Mouse (Mus musculus): ENCODE measurements around the gene Cpsf4.
"Not testable (repeated sequence)": the region's sequence is repeated elsewhere in the genome, so short reads cannot be mapped to it uniquely, and the experiment has no call there.

The Cpsf4 gene

GRCm38 (mm10) chr5:145178461-145178980 lies 11.5 kb downstream of the Cpsf4 start:
- no peak for DNase-seq (ENCODE audit: low read depth, low spot score)

- DNase-seq (ENCODE audit: low read depth, low spot score) = no peak
Observed at GRCm38 (mm10) chr5:145185244-145185643, 18.2 kb downstream of the Cpsf4 start.

GRCm38 (mm10) chr5:145189416-145189815 lies 22.4 kb downstream of the Cpsf4 start:
- no peak for DNase-seq (ENCODE audit: low read depth, low spot score)

- no peak for DNase-seq (ENCODE audit: low read depth, low spot score)
Observed at GRCm38 (mm10) chr5:145190373-145190772, 23.4 kb downstream of the Cpsf4 start.

GRCm38 (mm10) chr5:145190875-145191798 lies 24.1 kb downstream of the Cpsf4 start:
- peak; percentile 90 for DNase-seq (ENCODE audit: low read depth, low spot score)

- no peak for DNase-seq (ENCODE audit: low read depth, low spot score)
Observed at GRCm38 (mm10) chr5:145191962-145192361, 24.9 kb downstream of the Cpsf4 start, which contains the start of gene Atp5j2. Gene Atp5j2, minus strand, starts transcription at chr5:145192062.

GRCm38 (mm10) chr5:145200387-145200786 lies 33.4 kb downstream of the Cpsf4 start:
- no peak for DNase-seq (ENCODE audit: low read depth, low spot score)

- DNase-seq (ENCODE audit: low read depth, low spot score) = peak; percentile 93
Observed at GRCm38 (mm10) chr5:145201321-145201991, 34.4 kb downstream of the Cpsf4 start, which contains the start of gene Zkscan14. Gene Zkscan14, minus strand, starts transcription at chr5:145201868.

GRCm38 (mm10) chr5:145202446-145202845 lies 35.4 kb downstream of the Cpsf4 start:
- no peak for DNase-seq (ENCODE audit: low read depth, low spot score)

GRCm38 (mm10) chr5:145203936-145204691 lies 37.1 kb downstream of the Cpsf4 start, which contains the start of gene Zkscan5:
Gene Zkscan5, plus strand, starts transcription at chr5:145204562.
- peak; percentile 98 for DNase-seq (ENCODE audit: low read depth, low spot score)

GRCm38 (mm10) chr5:145205041-145205440 lies 38.0 kb downstream of the Cpsf4 start:
- no peak for DNase-seq (ENCODE audit: low read depth, low spot score)

- no peak for DNase-seq (ENCODE audit: low read depth, low spot score)
Observed at GRCm38 (mm10) chr5:145207385-145207784, 40.4 kb downstream of the Cpsf4 start.

- DNase-seq (ENCODE audit: low read depth, low spot score) = no peak
Observed at GRCm38 (mm10) chr5:145207954-145208353, 40.9 kb downstream of the Cpsf4 start.

- not testable (repeated sequence) for DNase-seq (ENCODE audit: low read depth, low spot score)
Observed at GRCm38 (mm10) chr5:145208391-145208790, 41.4 kb downstream of the Cpsf4 start.

GRCm38 (mm10) chr5:145211340-145211739 lies 44.3 kb downstream of the Cpsf4 start:
- DNase-seq (ENCODE audit: low read depth, low spot score) = no peak

GRCm38 (mm10) chr5:145212216-145212615 lies 45.2 kb downstream of the Cpsf4 start:
- no peak for DNase-seq (ENCODE audit: low read depth, low spot score)

- no peak for DNase-seq (ENCODE audit: low read depth, low spot score)
Observed at GRCm38 (mm10) chr5:145213505-145213904, 46.5 kb downstream of the Cpsf4 start.

GRCm38 (mm10) chr5:145214679-145215078 lies 47.7 kb downstream of the Cpsf4 start:
- peak; percentile 19 for DNase-seq (ENCODE audit: low read depth, low spot score)

GRCm38 (mm10) chr5:145217746-145218145 lies 50.7 kb downstream of the Cpsf4 start:
- DNase-seq (ENCODE audit: low read depth, low spot score) = no peak

- no peak for DNase-seq (ENCODE audit: low read depth, low spot score)
Observed at GRCm38 (mm10) chr5:145218206-145218605, 51.2 kb downstream of the Cpsf4 start.

GRCm38 (mm10) chr5:145218671-145219070 lies 51.7 kb downstream of the Cpsf4 start:
- no peak for DNase-seq (ENCODE audit: low read depth, low spot score)

Data from CD4-positive, CD25-positive, alpha-beta regulatory T cell, adult 2 months (primary cell).